Mouse (Mus musculus): ENCODE results near the gene Ttll13. TPM values are rescaled to one million over a fixed set of nuclear protein-coding genes. Genes with fewer than 3 reads are reported as not detected.
A peak's percentile ranks its signal among the peaks of the same experiment; 100 is the strongest.

Gene Ttll13
- polyA plus RNA-seq, 1 experiment from 2014 or later, result 0.57 TPM

GRCm38 (mm10) chr7:80220237-80220797, 25.9 kb upstream of the Ttll13 start:
- Histone ChIP-seq H3K4me1 (peaks cover 5% of the 10 kb centered on the region), H3K9me3 (no peaks in the 10 kb centered on the region), H3K27me3 (replicated peaks; ENCODE audit: low read depth, poor library complexity, severe bottlenecking) (no peaks in the 10 kb centered on the region), H3K27ac (replicated peaks) (no peak overlapping the region), H3K4me3 (no peak overlapping the region), H3K36me3 (replicated peaks) (peaks cover 95% of the 10 kb centered on the region)
- DNase-seq (ENCODE audit: low spot score), result no peak
- WGBS, result 94% methylated on average over 9 of the region's 9 CpGs

DNA sequence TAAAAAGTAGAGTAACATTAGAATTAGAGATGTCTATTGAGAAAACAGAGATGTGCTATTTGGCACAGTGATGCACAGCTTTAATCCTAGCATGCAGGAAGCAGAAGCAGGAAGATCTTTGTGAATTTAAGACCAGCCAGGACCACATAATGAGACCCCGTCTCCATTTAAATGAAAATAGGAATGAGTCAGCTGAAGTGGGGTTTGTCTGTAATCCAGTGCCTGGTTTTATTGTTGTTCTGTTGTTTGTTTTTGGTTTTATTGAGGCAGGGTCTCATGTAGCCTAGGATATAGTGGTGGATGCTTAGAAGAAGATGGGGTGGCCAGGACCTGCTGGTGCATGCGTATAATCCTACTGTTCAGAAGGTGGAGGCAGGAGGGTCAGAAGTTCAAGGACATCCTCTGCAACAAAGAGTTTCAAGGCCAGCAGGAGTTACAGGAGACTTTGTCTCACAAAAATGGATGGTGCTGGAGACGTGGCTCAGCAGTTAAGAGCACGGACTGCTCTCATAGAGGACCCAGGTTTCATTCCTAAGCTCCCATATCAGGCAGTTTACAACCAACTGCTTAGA, 24.9 kb upstream of the Ttll13 start:
- WGBS, result 90% methylated on average over 4 of the region's 4 CpGs
- H3K36me3 ChIP-seq (replicated peaks), result peaks cover 92% of the 10 kb centered on the region

DNA sequence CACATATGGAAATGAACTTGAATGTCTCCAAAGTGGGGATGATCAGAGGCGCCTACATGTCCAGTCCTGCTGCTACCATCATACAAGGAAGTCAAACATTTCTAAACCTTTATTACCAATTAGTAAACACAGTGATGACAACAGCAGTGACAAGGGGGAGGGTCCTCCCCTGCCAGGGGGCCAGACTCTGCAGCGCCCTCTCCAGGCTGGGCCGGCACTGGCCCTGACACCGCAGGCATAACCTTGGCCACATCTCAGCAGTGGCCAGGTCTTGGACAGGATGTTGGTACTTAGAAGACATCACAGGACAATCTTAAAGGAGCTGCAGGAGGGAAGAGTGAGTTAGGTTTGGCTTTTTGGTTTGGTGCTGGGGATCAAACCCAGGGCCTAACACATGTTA, 19.1 kb upstream of the Ttll13 start:
- peaks cover 59% of the 10 kb centered on the region for H3K36me3 ChIP-seq (replicated peaks)
- H3K4me1 ChIP-seq, result peaks cover 20% of the 10 kb centered on the region
- no peaks in the 10 kb centered on the region for H3K9me3 ChIP-seq
- DNase-seq (ENCODE audit: low spot score), result no peak
- H3K27ac ChIP-seq (replicated peaks), result no peak overlapping the region
- H3K4me3 ChIP-seq, result no peak overlapping the region
- 93% methylated on average over 4 of the region's 4 CpGs for WGBS
- H3K27me3 ChIP-seq (replicated peaks; ENCODE audit: low read depth, poor library complexity, severe bottlenecking), result peaks cover 15% of the 10 kb centered on the region

More for the DNA sequence above, 24.9 kb upstream of the Ttll13 start:
- Histone ChIP-seq H3K9me3 (no peaks in the 10 kb centered on the region), H3K27me3 (replicated peaks; ENCODE audit: low read depth, poor library complexity, severe bottlenecking) (no peaks in the 10 kb centered on the region), H3K4me1 (no peaks in the 10 kb centered on the region), H3K4me3 (no peak overlapping the region), H3K27ac (replicated peaks) (no peak overlapping the region)
- DNase-seq (ENCODE audit: low spot score), result no peak

DNA sequence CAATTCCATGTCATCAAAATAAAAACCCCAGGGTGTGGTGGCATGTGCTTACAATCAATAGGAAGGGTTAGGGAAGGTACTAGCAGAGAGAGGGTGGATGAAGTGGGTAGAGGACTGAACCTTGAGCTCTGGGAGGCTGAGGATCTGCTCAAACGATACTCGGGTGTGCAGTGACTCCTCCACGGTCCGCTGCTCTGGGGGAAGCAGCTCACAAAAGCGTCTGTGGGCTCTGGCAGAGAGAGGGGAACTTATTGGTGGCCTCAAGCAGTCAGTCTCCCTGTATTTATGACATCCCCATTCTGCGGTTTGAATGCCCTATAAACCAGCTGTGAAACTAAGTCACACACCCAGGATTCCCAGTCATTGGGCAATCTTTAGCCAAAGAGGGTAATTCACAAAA, 16.0 kb upstream of the Ttll13 start:
- H3K4me1 ChIP-seq, result peaks cover 34% of the 10 kb centered on the region
- no peaks in the 10 kb centered on the region for H3K9me3 ChIP-seq
- no peak overlapping the region for H3K27ac ChIP-seq (replicated peaks)
- peaks cover 15% of the 10 kb centered on the region for H3K27me3 ChIP-seq (replicated peaks; ENCODE audit: low read depth, poor library complexity, severe bottlenecking)
- peaks cover 31% of the 10 kb centered on the region for H3K36me3 ChIP-seq (replicated peaks)
- 76% methylated on average over 6 of the region's 6 CpGs for WGBS
- no peak overlapping the region for H3K4me3 ChIP-seq
- no peak for DNase-seq (ENCODE audit: low spot score)

GRCm38 (mm10) chr7:80231971-80232488, 14.1 kb upstream of the Ttll13 start:
- under 1% methylated on average over 29 of the region's 29 CpGs for WGBS
- Histone ChIP-seq H3K27ac (replicated peaks) (peak overlapping the region; percentile 82), H3K4me3 (peak overlapping the region; percentile 76), H3K27me3 (replicated peaks; ENCODE audit: low read depth, poor library complexity, severe bottlenecking) (peaks cover 15% of the 10 kb centered on the region), H3K36me3 (replicated peaks) (peaks cover 16% of the 10 kb centered on the region), H3K4me1 (peaks cover 34% of the 10 kb centered on the region), H3K9me3 (no peaks in the 10 kb centered on the region)
- DNase-seq (ENCODE audit: low spot score), result no peak

GRCm38 (mm10) chr7:80232489-80233029, 13.6 kb upstream of the Ttll13 start, which contains the start of the genes Cib1 and Gdpgp1:
Gene Cib1, minus strand, starts transcription at chr7:80232813.
Gene Gdpgp1, plus strand, starts transcription at chr7:80232865.
- Histone ChIP-seq H3K27me3 (replicated peaks; ENCODE audit: low read depth, poor library complexity, severe bottlenecking) (peaks cover 15% of the 10 kb centered on the region), H3K4me1 (peaks cover 34% of the 10 kb centered on the region), H3K9me3 (no peaks in the 10 kb centered on the region), H3K36me3 (replicated peaks) (peaks cover 11% of the 10 kb centered on the region), H3K4me3 (peak within 1 kb of the TSS; percentile 76), H3K27ac (replicated peaks) (peak within 1 kb of the TSS; percentile 82)
- under 1% methylated on average over 56 of the region's 56 CpGs for WGBS
- peak; percentile 98 for DNase-seq (ENCODE audit: low spot score)

GRCm38 (mm10) chr7:80233799-80234198, 12.4 kb upstream of the Ttll13 start:
- 84% methylated on average over 9 of the region's 9 CpGs for WGBS
- Histone ChIP-seq H3K27me3 (replicated peaks; ENCODE audit: low read depth, poor library complexity, severe bottlenecking) (peaks cover 15% of the 10 kb centered on the region), H3K4me3 (peak overlapping the region; percentile 76), H3K9me3 (no peaks in the 10 kb centered on the region), H3K4me1 (peaks cover 34% of the 10 kb centered on the region), H3K27ac (replicated peaks) (no peak overlapping the region), H3K36me3 (replicated peaks) (peaks cover 12% of the 10 kb centered on the region)
- DNase-seq (ENCODE audit: low spot score), result no peak

- no peak for DNase-seq (ENCODE audit: low spot score)
- Histone ChIP-seq H3K27me3 (replicated peaks; ENCODE audit: low read depth, poor library complexity, severe bottlenecking) (no peaks in the 10 kb centered on the region), H3K9me3 (no peaks in the 10 kb centered on the region), H3K36me3 (replicated peaks) (peaks cover 39% of the 10 kb centered on the region), H3K4me1 (peaks cover 5% of the 10 kb centered on the region), H3K27ac (replicated peaks) (no peak overlapping the region), H3K4me3 (no peak overlapping the region)
- WGBS, result 89% methylated on average over 10 of the region's 10 CpGs
Measured at GRCm38 (mm10) chr7:80238542-80238941, 7.6 kb upstream of the Ttll13 start.

DNA sequence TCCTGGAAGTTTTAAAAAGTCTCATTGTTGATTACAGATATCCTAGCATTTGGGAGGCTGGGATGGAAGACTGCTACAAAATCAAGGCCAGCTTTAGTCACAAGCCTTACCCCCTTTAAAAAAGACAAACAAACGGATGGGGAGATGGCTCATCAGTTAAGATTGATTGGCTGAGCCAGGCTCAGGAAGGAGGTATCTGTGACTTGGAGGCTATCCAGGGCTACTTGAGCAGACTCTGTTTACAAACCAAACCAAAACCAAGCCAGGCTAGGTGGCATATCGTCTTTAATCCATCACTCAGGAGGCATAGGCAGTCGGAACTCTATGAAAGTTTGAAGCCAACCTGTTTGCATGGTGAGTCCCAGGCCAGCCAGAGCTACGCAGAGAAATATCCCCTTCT, 4.5 kb upstream of the Ttll13 start:
- Histone ChIP-seq H3K27ac (replicated peaks) (no peak overlapping the region), H3K4me1 (peaks cover 10% of the 10 kb centered on the region), H3K4me3 (no peak overlapping the region), H3K27me3 (replicated peaks; ENCODE audit: low read depth, poor library complexity, severe bottlenecking) (no peaks in the 10 kb centered on the region), H3K36me3 (replicated peaks) (peaks cover 39% of the 10 kb centered on the region), H3K9me3 (no peaks in the 10 kb centered on the region)
- DNase-seq (ENCODE audit: low spot score), result no peak
- 85% methylated on average over 4 of the region's 4 CpGs for WGBS

- peaks cover 10% of the 10 kb centered on the region for H3K4me1 ChIP-seq
- no peak for DNase-seq (ENCODE audit: low spot score)
- no peak overlapping the region for H3K4me3 ChIP-seq
- H3K36me3 ChIP-seq (replicated peaks), result peaks cover 17% of the 10 kb centered on the region
- 90% methylated on average over 4 of the region's 4 CpGs for WGBS
- no peaks in the 10 kb centered on the region for H3K27me3 ChIP-seq (replicated peaks; ENCODE audit: low read depth, poor library complexity, severe bottlenecking)
- H3K27ac ChIP-seq (replicated peaks), result no peak overlapping the region
- no peaks in the 10 kb centered on the region for H3K9me3 ChIP-seq
Measured at GRCm38 (mm10) chr7:80244851-80245250, 1.3 kb upstream of the Ttll13 start.

DNA sequence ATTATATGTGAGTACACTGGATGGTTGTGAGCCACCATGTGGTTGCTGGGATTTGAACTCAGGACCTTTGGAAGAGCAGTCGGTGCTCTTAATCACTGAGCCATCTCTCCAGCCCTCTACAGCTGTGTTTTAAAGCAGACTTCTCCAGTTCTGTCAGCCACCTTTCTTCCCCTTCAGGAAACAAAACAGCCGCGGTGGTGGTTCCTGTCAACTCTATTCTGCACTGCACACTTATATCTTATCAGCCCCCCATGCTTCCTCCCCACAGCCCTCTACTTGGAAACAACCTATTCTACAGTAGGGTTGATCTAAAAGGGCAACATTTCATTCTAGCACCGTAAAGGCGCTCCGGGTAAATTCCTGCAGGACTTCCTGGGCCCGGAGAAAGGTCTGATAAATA, 683 bp downstream of the Ttll13 start:
- no peaks in the 10 kb centered on the region for H3K27me3 ChIP-seq (replicated peaks; ENCODE audit: low read depth, poor library complexity, severe bottlenecking)
- H3K36me3 ChIP-seq (replicated peaks), result no peaks in the 10 kb centered on the region
- H3K4me1 ChIP-seq, result peaks cover 18% of the 10 kb centered on the region
- WGBS, result 66% methylated on average over 7 of the region's 7 CpGs
- H3K9me3 ChIP-seq, result no peaks in the 10 kb centered on the region
- H3K27ac ChIP-seq (replicated peaks), result no peak overlapping the region
- no peak for DNase-seq (ENCODE audit: low spot score)
- peak overlapping the region; percentile 67 for H3K4me3 ChIP-seq

DNA sequence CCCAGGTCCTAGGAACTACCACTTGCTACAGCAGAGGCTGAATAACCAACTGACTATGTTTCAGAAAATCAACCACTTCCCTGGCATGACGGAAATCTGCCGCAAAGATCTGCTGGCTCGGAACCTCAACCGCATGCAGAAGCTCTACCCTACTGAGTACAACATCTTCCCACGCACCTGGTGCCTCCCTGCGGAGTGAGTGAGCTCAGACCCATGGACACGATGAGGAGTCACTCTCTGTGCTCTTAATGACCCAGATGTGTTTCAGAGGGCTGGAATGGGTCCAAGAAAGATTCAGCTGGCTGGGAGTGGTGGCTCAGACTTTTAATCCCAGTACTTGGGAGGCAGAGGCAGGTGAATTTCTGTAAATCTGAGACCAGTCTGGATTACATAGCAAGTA, 6.3 kb downstream of the Ttll13 start:
- Histone ChIP-seq H3K9me3 (no peaks in the 10 kb centered on the region), H3K27me3 (replicated peaks; ENCODE audit: low read depth, poor library complexity, severe bottlenecking) (peaks cover 13% of the 10 kb centered on the region; the same call in 1 of the 2 replicates), H3K36me3 (replicated peaks) (no peaks in the 10 kb centered on the region), H3K4me1 (peaks cover 9% of the 10 kb centered on the region), H3K27ac (replicated peaks) (no peak overlapping the region), H3K4me3 (no peak overlapping the region)
- no peak for DNase-seq (ENCODE audit: low spot score)
- WGBS, result 80% methylated on average over 7 of the region's 7 CpGs

GRCm38 (mm10) chr7:80252886-80253285, 6.7 kb downstream of the Ttll13 start:
- WGBS, result 86% methylated on average over 11 of the region's 11 CpGs
- H3K27me3 ChIP-seq (replicated peaks; ENCODE audit: low read depth, poor library complexity, severe bottlenecking), result peaks cover 18% of the 10 kb centered on the region; the same call in 1 of the 2 replicates
- no peak overlapping the region for H3K4me3 ChIP-seq
- no peak overlapping the region for H3K27ac ChIP-seq (replicated peaks)
- peaks cover 9% of the 10 kb centered on the region for H3K4me1 ChIP-seq
- no peaks in the 10 kb centered on the region for H3K36me3 ChIP-seq (replicated peaks)
- no peak for DNase-seq (ENCODE audit: low spot score)
- no peaks in the 10 kb centered on the region for H3K9me3 ChIP-seq

Data from embryonic facial prominence, embryonic 10.5 days (tissue).